Mouse (Mus musculus): ENCODE results near the gene Olfr980.
"Not testable (repeated sequence)": the region's sequence is repeated elsewhere in the genome, so short reads cannot be mapped to it uniquely, and the experiment has no call there.

The Olfr980 gene

DNA sequence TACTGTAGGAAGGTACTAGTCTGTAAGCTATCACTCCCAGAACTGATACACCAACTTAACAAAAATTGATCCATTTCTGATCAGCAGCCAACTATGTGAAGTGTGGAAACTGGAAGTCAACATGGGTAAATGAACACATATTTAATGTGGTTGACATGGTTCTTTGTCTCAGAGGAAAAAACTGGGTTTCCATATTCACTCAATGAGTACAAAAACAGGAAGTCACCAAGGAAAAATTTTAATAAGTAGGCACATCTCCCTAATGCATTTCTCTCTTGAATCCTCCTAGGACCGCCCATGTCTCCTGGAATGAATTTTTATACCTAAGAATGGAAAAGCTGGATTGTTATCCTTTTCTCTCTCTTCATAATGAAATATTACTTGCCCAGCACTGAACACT is at the start of gene Olfr980:
Gene Olfr980, minus strand, starts transcription at position 101 of the 400 bp plus-strand sequence.
- no peak for DNase-seq

DNA sequence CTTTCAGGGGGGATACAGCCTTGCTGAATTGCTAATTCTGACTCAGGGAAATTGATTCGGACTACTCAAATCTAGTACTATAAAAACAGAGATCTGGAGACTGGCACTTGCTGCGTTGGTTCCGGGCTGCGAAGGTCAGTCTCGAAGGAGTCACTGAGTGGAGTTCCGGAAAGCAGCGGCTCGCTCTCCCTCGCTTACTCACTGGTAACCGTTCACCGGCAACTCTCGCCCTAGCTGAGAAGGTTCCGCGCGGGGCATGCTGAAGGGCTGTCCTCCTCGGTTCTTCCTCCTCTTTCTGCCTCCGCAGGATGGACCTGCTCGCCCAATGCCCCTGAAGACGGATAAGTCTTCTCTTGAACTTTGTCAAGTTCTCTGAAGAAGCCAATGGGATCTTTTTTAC is 40.8 kb upstream of the Olfr980 start:
- no peak for DNase-seq

DNA sequence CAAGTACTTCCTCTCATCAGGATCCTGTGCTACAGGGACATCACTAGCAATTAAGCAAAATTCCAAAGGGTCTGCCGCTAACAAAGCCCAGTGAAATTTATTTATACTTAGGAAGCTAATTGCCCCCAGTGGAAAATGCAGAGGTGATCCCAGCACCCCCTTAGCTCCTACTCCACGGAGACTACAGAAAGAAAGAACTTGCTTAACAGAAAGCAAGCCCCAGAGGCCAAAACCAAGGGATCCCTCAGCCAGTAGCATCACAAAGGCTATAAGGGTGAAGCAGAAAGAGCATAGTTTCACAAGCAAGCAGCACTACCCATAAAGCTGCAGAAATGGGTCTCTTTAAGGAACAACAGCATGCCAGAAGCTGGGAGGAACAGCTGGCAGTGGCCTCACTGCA is 11.8 kb upstream of the Olfr980 start, which contains the start of gene Olfr981:
Gene Olfr981, plus strand, starts transcription at position 301 of the 400 bp plus-strand sequence.
- DNase-seq, result no peak

DNA sequence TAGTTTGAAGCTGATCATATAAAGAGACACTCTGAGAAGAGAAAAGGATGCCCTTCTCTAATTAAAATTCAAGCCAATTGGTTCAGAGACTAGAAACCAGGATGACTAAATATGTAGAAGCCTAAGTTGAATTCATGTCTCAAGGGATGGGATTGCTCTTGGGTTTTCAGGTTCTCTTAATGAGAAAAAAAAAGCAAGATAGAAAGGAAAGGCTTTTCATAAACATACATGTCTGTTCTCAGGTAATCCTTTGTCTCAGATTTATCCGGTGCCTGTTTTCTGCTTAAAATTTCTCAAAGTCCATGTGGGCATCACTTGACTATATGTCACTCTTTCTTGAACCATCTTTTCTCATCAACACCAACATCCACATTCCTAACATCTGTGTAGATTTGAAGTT is 6.0 kb downstream of the Olfr980 start, which contains the start of gene Olfr979:
Gene Olfr979, minus strand, starts transcription at position 101 of the 400 bp plus-strand sequence.
- DNase-seq, result no peak

DNA sequence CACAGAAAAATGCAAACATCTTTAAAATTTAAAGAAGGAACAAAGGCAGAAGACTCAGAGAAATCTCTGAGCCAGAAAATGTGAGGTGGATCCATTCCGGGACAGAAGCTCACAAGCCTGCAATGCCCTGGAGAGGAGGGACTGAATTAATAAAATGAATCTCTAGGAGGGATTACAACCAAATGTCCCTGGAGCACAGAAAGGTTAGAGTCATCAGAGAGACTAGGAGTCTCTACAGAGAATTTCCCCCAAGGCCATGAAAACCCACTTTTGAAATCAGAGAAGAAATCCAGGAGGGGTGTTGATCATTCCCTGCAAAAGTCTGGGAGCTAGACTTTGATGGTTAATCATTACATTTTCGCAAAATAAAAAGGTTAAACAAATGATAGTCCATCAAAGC is 17.6 kb downstream of the Olfr980 start, which contains the start of gene Olfr978:
Gene Olfr978, plus strand, starts transcription at position 301 of the 400 bp plus-strand sequence.
- DNase-seq, result no peak

DNA sequence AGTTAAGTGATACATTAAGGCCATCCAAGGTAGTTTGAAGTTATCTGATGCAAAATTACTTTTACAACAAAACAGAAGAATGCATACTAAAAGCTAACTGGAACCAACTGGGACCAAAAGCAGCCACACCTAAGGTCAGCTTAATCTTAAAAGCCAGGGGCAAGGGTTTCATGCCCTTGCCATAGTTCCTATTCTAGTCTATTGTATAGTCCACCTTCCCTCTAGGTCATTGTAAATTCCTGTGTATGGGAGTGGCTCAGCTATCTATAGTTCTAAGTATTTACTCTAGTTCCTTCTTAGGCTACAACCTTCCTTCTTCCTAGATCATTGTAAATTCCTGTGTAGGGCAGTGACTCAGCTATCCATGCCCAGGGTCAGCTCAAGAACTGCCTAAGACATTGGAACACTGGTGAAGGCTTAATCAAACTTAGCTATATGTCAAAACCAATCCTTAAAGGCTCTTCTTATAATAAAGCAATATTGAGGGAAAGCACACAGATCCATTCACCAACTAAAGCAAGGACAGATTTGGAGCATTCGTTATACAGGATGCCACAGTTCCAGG is 32.7 kb downstream of the Olfr980 start:
- not testable (repeated sequence) for DNase-seq

DNA sequence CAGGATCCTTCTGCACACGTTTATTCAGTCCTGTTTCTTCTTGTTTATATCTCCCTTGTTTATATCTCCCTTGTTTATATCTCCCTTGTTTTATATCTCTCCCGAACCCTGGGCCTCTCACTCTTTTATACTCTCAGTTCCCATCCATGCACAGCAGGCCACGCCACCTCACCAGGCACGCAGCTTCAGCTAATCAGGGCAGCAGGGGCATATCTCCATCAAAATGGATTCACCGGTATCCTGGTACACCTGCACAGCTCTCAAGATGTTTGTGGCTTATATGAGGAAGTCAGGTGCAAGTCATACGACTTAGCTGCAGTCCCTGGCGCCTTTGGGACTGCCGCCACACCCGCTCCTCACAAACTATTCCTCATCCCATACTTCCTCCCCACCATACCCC is 48.3 kb downstream of the Olfr980 start, which contains the start of gene Olfr976:
Gene Olfr976, minus strand, starts transcription at position 101 of the 400 bp plus-strand sequence.
- not testable (repeated sequence) for DNase-seq

Measured in lung, postnatal 36 days (tissue).